Mouse (Mus musculus) kidney, embryonic 14.5 days (tissue): Measurements from ENCODE around the gene Nrros. TPM values are rescaled to one million over a fixed set of nuclear protein-coding genes. Genes with fewer than 3 reads are reported as not detected.
A peak's percentile ranks its signal among the peaks of the same experiment; 100 is the strongest.

Source experiments
- ATAC-seq: fragments of 200-750 bp; cut with Nextera tagmentation; 2 replicates; pipeline ENCODE4 v1.8.0; 2017; ENCODE audit warnings: moderate number of reproducible peaks, mild to moderate bottlenecking, moderate TSS enrichment, moderate library complexity; ENCODE audit not compliant: low FRiP score, low TSS enrichment
- H3K27ac ChIP-seq: fragments of 300-500 bp; sonication (generic); 2 replicates; pipeline ENCODE4 v1.5.1; 2014; ENCODE audit warnings: low read depth, mild to moderate bottlenecking, low read length, moderate library complexity, mixed read lengths
- H3K27me3 ChIP-seq: fragments of 300-500 bp; sonication (generic); 2 replicates; pipeline ENCODE4 v1.6.1; 2014; ENCODE audit warnings: mild to moderate bottlenecking, low read length; ENCODE audit not compliant: control insufficient read depth, insufficient read depth
- H3K36me3 ChIP-seq: fragments of 300-500 bp; sonication (generic); 2 replicates; pipeline ENCODE4 v1.6.1; 2014; ENCODE audit warnings: low read length, mixed read lengths; ENCODE audit not compliant: control insufficient read depth, insufficient read depth
- H3K4me1 ChIP-seq: fragments of 300-500 bp; sonication (generic); 2 replicates; pipeline ENCODE4 v1.6.1; 2014; ENCODE audit warnings: low read length, mixed read lengths; ENCODE audit not compliant: control insufficient read depth, insufficient read depth
- H3K4me2 ChIP-seq: fragments of 300-500 bp; sonication (generic); replicated peaks from 2 replicates; pipeline ENCODE4 v1.6.1; 2014; ENCODE audit warnings: low read depth, mild to moderate bottlenecking, low read length
- H3K4me3 ChIP-seq: fragments of 300-500 bp; sonication (generic); 2 replicates; pipeline ENCODE4 v1.5.1; 2014; ENCODE audit warnings: mild to moderate bottlenecking, low read length
- H3K9ac ChIP-seq: fragments of 300-500 bp; sonication (generic); 2 replicates; pipeline ENCODE4 v1.6.1; 2014; ENCODE audit warnings: low read depth, mild to moderate bottlenecking, low read length, moderate library complexity
- H3K9me3 ChIP-seq: fragments of 300-500 bp; sonication (generic); 2 replicates; pipeline ENCODE4 v1.6.1; 2016; ENCODE audit warnings: low read length; ENCODE audit not compliant: control insufficient read depth
- WGBS: fragments of 180-500 bp; shearing (Covaris S2); extraction: QIAGEN DNeasy Blood & Tissue Kit; methylation state at CpG from one replicate; pipeline ENCODE4 v1.1.7; 2014; 5-methylcytosine and 5-hydroxymethylcytosine counted together
- polyA plus RNA-seq: library from polyadenylated mRNA; unstranded; fragments of >200 nt; fragmentation: Nextera tagmentation; extraction: Ambion mirVana; gene quantifications from 2 replicates; pipeline ENCODE4 v1.2.1, GENCODE M21; 2014

Nrros gene
- polyA plus RNA-seq, 1 experiment from 2014 or later = 18.7 TPM

DNA sequence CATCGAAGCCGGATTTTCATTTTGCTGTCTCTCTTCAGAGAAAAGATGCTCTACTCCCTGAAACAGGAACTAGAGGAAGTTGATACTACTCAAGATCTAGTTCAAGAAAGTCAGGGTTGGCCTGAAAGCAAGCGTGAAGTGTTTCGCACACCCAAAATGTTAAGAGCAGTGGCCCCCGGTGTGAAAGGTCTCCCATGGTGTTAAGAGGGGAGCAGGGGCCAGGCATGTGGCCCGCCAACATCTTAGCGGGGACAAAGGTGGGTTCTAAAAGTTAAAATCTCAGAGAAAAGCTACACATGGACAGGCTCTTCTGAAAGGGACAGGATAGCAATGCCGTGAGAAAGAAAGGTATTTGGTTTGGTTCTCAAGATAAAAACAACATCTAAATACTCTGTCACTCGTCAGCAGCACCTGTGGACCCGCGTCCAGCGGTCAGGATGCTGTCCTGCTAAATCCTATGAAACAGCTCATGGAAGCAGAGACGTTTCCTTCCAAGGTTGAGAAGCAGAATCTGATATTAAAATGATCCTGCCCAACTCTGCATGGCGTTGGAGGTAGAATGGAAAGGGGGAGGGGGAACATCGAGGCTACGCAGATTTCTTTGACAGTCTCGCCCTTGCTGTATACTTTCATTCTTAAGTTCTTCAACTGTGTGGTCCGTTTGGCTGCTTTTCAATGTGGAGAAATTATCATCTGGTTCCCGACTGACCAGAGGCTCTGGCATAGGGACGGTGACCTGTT is 35.8 kb downstream of the Nrros start:
- no peak for ATAC-seq
- H3K27me3 ChIP-seq = no peaks in the 10 kb centered on the region
- 80% methylated on average over 20 of the region's 20 CpGs for WGBS
- H3K4me1 ChIP-seq = no peaks in the 10 kb centered on the region
- H3K4me2 ChIP-seq = peak overlapping the region; percentile 17
- H3K9ac ChIP-seq = no peak overlapping the region
- H3K4me3 ChIP-seq = no peak overlapping the region
- no peaks in the 10 kb centered on the region for H3K9me3 ChIP-seq
- no peaks in the 10 kb centered on the region for H3K36me3 ChIP-seq
- 0 out of 2 replicates have a peak overlapping the region, but pooled peaks have one; percentile 17 for H3K27ac ChIP-seq

DNA sequence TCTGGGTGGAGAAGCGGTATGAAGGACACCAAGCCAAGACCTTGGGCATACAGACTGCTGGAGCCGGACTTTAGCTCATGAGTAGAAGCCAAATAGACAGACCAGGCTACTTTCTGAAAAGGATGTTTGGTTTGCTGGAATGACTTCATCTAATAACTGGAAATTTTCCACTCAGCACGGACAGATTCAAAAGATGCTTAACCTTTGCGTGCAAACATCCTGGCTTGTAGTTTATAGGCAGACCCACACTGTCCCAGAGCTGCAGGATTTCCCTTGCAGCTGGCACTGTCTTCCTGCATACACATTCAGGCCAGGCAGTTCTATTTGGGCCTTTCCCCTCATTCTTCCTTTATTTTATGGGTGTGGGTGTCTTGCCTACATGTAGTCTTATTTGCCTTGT is 38.3 kb downstream of the Nrros start:
- H3K4me3 ChIP-seq = no peak overlapping the region
- no peaks in the 10 kb centered on the region for H3K27me3 ChIP-seq
- no peaks in the 10 kb centered on the region for H3K9me3 ChIP-seq
- H3K36me3 ChIP-seq = no peaks in the 10 kb centered on the region
- ATAC-seq = no peak
- peak overlapping the region; percentile 51; the same call in 1 of the 2 replicates for H3K27ac ChIP-seq
- no peaks in the 10 kb centered on the region for H3K4me1 ChIP-seq
- no peak overlapping the region for H3K4me2 ChIP-seq
- 80% methylated on average over 4 of the region's 4 CpGs for WGBS
- no peak overlapping the region for H3K9ac ChIP-seq

DNA sequence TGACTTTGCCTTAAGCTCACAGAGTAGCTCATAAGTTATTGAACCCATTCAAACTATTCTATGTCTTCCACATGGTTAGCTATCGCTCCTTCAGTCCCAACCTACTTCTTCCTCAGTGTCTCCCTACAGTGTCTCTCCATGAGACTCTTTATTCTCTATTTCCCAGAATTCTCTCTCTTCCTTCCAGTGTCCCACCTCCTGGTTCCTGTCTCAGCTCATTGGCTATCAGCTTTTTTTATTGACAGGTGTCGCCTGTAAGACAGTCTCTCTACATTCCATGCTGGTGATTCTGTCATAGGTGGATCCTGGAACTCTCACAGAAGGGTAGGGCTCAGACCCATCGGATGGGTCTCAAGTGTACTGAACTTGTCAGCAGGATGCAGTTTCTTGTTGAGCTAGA is 40.0 kb downstream of the Nrros start:
- Histone ChIP-seq H3K36me3 (no peaks in the 10 kb centered on the region), H3K27me3 (no peaks in the 10 kb centered on the region), H3K9me3 (no peaks in the 10 kb centered on the region), H3K4me2 (no peak overlapping the region), H3K4me1 (no peaks in the 10 kb centered on the region), H3K9ac (no peak overlapping the region), H3K27ac (no peak overlapping the region), H3K4me3 (no peak overlapping the region)
- WGBS = 88% methylated on average over 3 of the region's 3 CpGs
- ATAC-seq = no peak

DNA sequence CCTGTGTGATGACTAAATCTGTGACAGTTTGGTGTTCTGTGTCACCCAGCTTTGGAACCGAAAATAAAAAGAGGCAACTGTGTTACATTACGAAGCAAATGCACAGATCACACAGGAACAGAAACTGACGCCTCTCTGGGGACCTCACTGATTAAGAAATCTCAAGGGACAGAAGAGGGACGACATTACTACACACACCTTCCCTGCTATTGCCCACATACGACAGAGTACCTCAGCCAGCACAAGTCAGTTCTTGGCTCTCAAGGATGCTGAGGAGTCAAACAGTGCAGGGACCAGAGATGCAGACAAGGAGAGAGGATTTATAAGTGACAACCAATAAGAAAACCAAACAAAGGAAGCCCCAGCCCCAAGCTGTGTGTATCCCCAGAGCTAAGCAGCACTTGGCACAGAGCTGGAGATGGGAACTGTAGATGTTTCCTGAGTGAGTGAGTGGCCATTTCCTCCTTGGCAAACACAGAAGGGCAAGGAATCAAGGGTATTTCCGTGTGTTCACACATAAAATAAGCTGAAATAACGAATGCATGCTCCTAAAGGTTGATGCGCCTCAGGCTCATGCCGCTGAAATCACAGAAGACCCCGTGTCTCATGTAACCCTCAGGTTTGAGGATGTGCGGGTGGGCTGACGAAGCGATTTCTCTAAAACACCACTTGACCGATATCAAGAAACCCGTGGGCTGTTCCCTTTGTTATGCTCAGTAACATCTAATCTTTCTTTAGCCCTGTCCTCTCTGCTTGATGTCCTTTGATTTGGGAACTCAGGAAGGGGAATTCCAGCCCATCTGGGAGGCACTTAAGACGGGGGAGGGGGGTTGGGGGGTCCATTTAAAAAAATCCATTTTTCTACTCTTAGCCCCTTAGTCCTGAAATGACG is 40.7 kb downstream of the Nrros start:
- 67% methylated on average over 17 of the region's 17 CpGs for WGBS
- no peak overlapping the region for H3K27ac ChIP-seq

DNA sequence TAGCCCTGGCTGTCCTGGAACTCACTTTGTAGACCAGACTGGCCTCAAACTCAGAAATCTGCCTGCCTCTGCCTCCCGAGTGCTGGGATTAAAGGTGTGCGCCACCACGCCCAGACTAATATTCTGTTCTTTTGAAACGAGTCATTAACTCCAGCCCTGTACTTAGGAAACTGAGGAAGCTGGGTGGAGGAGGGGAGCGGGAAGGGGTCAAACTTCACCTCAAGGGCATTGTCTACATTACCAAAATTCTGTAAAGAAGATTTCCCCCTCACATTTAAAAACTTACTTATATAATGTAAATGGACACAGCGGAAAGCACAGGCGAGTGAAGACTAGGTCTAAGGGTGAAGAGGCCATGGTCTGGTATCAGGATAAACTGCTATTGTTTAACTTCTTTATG is 41.4 kb downstream of the Nrros start:
- Histone ChIP-seq H3K36me3 (no peaks in the 10 kb centered on the region), H3K4me3 (no peak overlapping the region), H3K27me3 (no peaks in the 10 kb centered on the region), H3K9ac (no peak overlapping the region), H3K27ac (no peak overlapping the region), H3K9me3 (no peaks in the 10 kb centered on the region), H3K4me1 (no peaks in the 10 kb centered on the region), H3K4me2 (no peak overlapping the region)
- ATAC-seq = no peak
- 90% methylated on average over 7 of the region's 7 CpGs for WGBS

More for the DNA sequence above, 40.7 kb downstream of the Nrros start:
- ATAC-seq = no peak
- H3K4me3 ChIP-seq = no peak overlapping the region
- no peaks in the 10 kb centered on the region for H3K27me3 ChIP-seq
- H3K9ac ChIP-seq = no peak overlapping the region
- H3K4me2 ChIP-seq = no peak overlapping the region
- H3K4me1 ChIP-seq = no peaks in the 10 kb centered on the region
- H3K9me3 ChIP-seq = no peaks in the 10 kb centered on the region
- H3K36me3 ChIP-seq = no peaks in the 10 kb centered on the region

DNA sequence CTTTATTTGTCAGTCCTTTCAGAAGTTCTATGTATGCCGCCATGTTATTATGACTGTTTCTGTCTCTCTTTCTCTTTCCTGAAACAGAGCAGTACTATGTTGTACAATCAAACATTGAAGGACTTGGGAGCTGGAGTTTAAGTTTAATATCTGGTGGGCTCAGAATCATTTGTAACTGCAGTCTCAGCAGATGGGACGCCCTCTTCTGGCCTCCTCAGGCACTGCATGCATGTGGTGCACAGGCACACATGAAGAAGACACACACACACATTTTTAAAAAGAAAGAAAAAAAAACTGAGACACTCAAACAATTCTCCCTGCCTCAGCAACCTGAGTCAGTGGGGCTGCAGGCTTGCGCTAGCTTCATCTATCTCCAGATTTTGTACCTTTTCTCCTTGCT is 44.9 kb downstream of the Nrros start:
- no peak for ATAC-seq
- Histone ChIP-seq H3K36me3 (no peaks in the 10 kb centered on the region), H3K4me3 (no peak overlapping the region), H3K9ac (no peak overlapping the region), H3K27me3 (no peaks in the 10 kb centered on the region), H3K4me1 (no peaks in the 10 kb centered on the region), H3K27ac (no peak overlapping the region), H3K4me2 (no peak overlapping the region), H3K9me3 (no peaks in the 10 kb centered on the region)
- 81% methylated on average over 3 of the region's 3 CpGs for WGBS

DNA sequence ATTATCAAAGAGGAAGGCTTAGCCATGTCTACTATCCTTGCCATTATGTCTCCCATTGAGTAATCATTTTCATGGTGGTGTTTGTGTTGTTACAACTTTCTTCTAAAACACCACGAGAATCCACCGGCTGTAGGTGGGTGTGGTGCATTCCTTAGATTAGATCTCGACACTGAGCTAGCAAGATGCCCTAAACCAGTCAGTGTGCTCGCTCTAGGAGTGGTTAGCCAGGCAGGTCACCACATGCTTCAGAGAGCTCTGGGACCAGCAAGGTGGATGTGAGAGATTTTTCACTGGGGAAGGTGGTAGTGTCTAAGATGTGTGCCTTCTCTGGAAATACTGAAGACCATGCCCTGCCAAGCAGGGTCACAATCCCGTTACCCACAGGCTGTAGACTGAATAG is 49.2 kb downstream of the Nrros start:
- H3K9ac ChIP-seq = no peak overlapping the region
- H3K4me2 ChIP-seq = no peak overlapping the region
- H3K36me3 ChIP-seq = no peaks in the 10 kb centered on the region
- H3K4me3 ChIP-seq = no peak overlapping the region
- no peaks in the 10 kb centered on the region for H3K4me1 ChIP-seq
- H3K9me3 ChIP-seq = no peaks in the 10 kb centered on the region
- WGBS = 45% methylated on average over 5 of the region's 5 CpGs
- no peaks in the 10 kb centered on the region for H3K27me3 ChIP-seq
- no peak for ATAC-seq
- H3K27ac ChIP-seq = no peak overlapping the region

DNA sequence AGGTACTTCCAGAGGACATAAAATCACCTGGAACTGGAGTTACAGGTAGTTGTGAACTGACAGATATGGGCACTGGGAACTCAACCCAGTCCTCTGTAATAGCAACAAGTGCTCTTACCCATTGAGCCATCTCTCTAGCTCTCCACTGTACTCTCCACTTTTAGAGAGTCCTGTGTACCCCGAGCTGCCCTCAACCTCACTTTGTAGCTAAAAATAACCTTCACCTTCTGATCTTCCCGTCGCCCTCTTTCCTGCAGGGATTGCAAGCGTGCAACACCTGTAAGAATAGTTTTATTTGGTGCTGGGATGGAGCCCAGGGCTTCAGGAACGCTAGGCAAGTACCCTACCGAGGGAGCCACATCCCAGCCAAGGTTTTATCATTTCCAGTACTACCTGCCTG is 49.6 kb downstream of the Nrros start:
- Histone ChIP-seq H3K9me3 (no peaks in the 10 kb centered on the region), H3K4me2 (no peak overlapping the region), H3K27me3 (no peaks in the 10 kb centered on the region), H3K4me1 (no peaks in the 10 kb centered on the region), H3K9ac (no peak overlapping the region), H3K4me3 (no peak overlapping the region), H3K36me3 (no peaks in the 10 kb centered on the region), H3K27ac (no peak overlapping the region)
- WGBS = 60% methylated on average over 6 of the region's 6 CpGs
- no peak for ATAC-seq
